18 mouse cellular contexts compared by ENCODE assay signal in genomic region chr12:79968676-79969075, GRCm38 (mm10).
A peak's percentile ranks its signal among the peaks of the same experiment; 100 is the strongest.
DNase-seq lines count a peak whose midpoint lies in the region; ATAC-seq and TF ChIP-seq lines count a peak whose summit lies in the region.
"Had no signal": no experiment of that assay in that cellular context is flagged by ENCODE, and none has a peak within 500 bp of the region (broad histone marks: within the 10 kb centered on the region; RNA-seq: fewer than 3 reads in every experiment).

No protein-coding gene starts in this region.

- no peaks in the 10 kb centered on the region for H3K36me3 ChIP-seq in liver, embryonic 11.5 days (ENCODE audit: control insufficient read depth, insufficient read depth, low read length)
- H3K36me3 ChIP-seq in embryonic facial prominence, embryonic 10.5 days (replicated peaks) = no peaks in the 10 kb centered on the region
- H3K36me3 ChIP-seq in limb, embryonic 15.5 days = no peaks in the 10 kb centered on the region
- H3K36me3 ChIP-seq: neural tube, embryonic 12.5 days had no signal

- no peaks in the 10 kb centered on the region for H3K9me3 ChIP-seq in liver, embryonic 11.5 days (ENCODE audit: control insufficient read depth, low read length)
- H3K9me3 ChIP-seq in embryonic facial prominence, embryonic 10.5 days = no peaks in the 10 kb centered on the region
- H3K9me3 ChIP-seq in limb, embryonic 15.5 days = no peaks in the 10 kb centered on the region
- H3K9me3 ChIP-seq: neural tube, embryonic 12.5 days had no signal

- WGBS in liver, embryonic 11.5 days = 68% methylated on average over 3 of the region's 3 CpGs
- 76% methylated on average over 3 of the region's 3 CpGs for WGBS in embryonic facial prominence, embryonic 10.5 days
- WGBS in limb, embryonic 15.5 days = 45% methylated on average over 3 of the region's 3 CpGs

- H3K9ac ChIP-seq in liver, embryonic 11.5 days (ENCODE audit: low read depth, low read length) = no peak overlapping the region
- no peak overlapping the region for H3K9ac ChIP-seq in limb, embryonic 15.5 days
- H3K9ac ChIP-seq: forebrain, postnatal 0 days; neural tube, embryonic 12.5 days had no signal

- TF ChIP-seq CTCF in gastrocnemius, adult 2 months (IDR thresholded peaks at IDR 0.05) = no peak

- no peaks in the 10 kb centered on the region for H3K27me3 ChIP-seq in liver, embryonic 11.5 days (replicated peaks; ENCODE audit: control insufficient read depth, insufficient read depth, low read length)
- peaks cover 11% of the 10 kb centered on the region; the same call in 1 of the 2 replicates for H3K27me3 ChIP-seq in embryonic facial prominence, embryonic 10.5 days (replicated peaks; ENCODE audit: low read depth, poor library complexity, severe bottlenecking)
- H3K27me3 ChIP-seq in limb, embryonic 15.5 days = no peaks in the 10 kb centered on the region
- H3K27me3 ChIP-seq: neural tube, embryonic 12.5 days had no signal

- ATAC-seq in liver, embryonic 11.5 days (replicated peaks; ENCODE audit: low FRiP score) = no peak
- no peak for ATAC-seq in limb, embryonic 15.5 days (ENCODE audit: insufficient number of reproducible peaks, low FRiP score, low TSS enrichment, low read depth)
- ATAC-seq: forebrain, postnatal 0 days had no signal

- H3K4me3 ChIP-seq in gastrocnemius, adult 2 months = no peak overlapping the region
- no peak overlapping the region for H3K4me3 ChIP-seq in liver, embryonic 11.5 days (ENCODE audit: low read depth, low read length)
- no peak overlapping the region for H3K4me3 ChIP-seq in embryonic facial prominence, embryonic 10.5 days
- no peak overlapping the region for H3K4me3 ChIP-seq in limb, embryonic 15.5 days
- H3K4me3 ChIP-seq: neural tube, embryonic 12.5 days had no signal

- DNase-seq in gastrocnemius, adult 2 months = no peak
- DNase-seq in gastrocnemius, adult 18-20 months (ENCODE audit: low spot score) = no peak
- peak; percentile 1 for DNase-seq in liver
- no peak for DNase-seq in liver, embryonic 11.5 days (ENCODE audit: low spot score)
- no peak for DNase-seq in embryonic facial prominence, embryonic 10.5 days (ENCODE audit: low spot score)
- no peak for DNase-seq in right cerebral cortex, postnatal 25 days
- no peak for DNase-seq in ovary, postnatal 10 days (ENCODE audit: low spot score)
- DNase-seq: adrenal gland, adult 2 months; forebrain, postnatal 0 days; gastrocnemius, postnatal 36 days; heart, postnatal 14 days; kidney, adult 9 months; layer of hippocampus, adult 9-11 months; lung, postnatal 4 days; midbrain, embryonic 14.5 days; right cerebral cortex, postnatal 14 days had no signal

- no peak overlapping the region for H3K4me2 ChIP-seq in liver, embryonic 11.5 days
- no peak overlapping the region for H3K4me2 ChIP-seq in limb, embryonic 15.5 days
- H3K4me2 ChIP-seq: neural tube, embryonic 12.5 days had no signal

- peaks cover 42% of the 10 kb centered on the region for H3K4me1 ChIP-seq in liver, embryonic 11.5 days (replicated peaks; ENCODE audit: control insufficient read depth, insufficient read depth, low read length)
- peaks cover 80% of the 10 kb centered on the region for H3K4me1 ChIP-seq in embryonic facial prominence, embryonic 10.5 days
- H3K4me1 ChIP-seq in limb, embryonic 15.5 days = peaks cover 75% of the 10 kb centered on the region

- intact Hi-C loops in gastrocnemius, adult 2 months (cut with DNase I) = loop anchor here (5.0 kb wide), 4 partner anchors 61 to 356 kb away; partner anchors contain the start of gene Zfp36l1

- H3K27ac ChIP-seq in gastrocnemius, adult 2 months = peak overlapping the region; percentile 77
- no peak overlapping the region for H3K27ac ChIP-seq in liver, embryonic 11.5 days (ENCODE audit: low read depth, low read length)
- peak overlapping the region; percentile 88 for H3K27ac ChIP-seq in embryonic facial prominence, embryonic 10.5 days (replicated peaks)
- H3K27ac ChIP-seq in limb, embryonic 15.5 days = peak overlapping the region; percentile 81
